Mouse (Mus musculus): Measurements from ENCODE around the gene Rpl27a. TPM values are rescaled to one million over a fixed set of nuclear protein-coding genes. Genes with fewer than 3 reads are reported as not detected.

The Rpl27a gene
- total RNA-seq, 2 experiments from 2014 or later, result 136 TPM

GRCm38 (mm10) chr7:109546726-109547125 lies 27.8 kb downstream of the Rpl27a start:
- DNase-seq (ENCODE audit: extremely low spot score in 1 of 2, low spot score in 2 of 2), result no peak
- intact Hi-C loops (cut with DNase I), result no loop called here

- intact Hi-C loops (cut with DNase I), result no loop called here
- no peak for DNase-seq (ENCODE audit: extremely low spot score in 1 of 2, low spot score in 2 of 2)
Measured at GRCm38 (mm10) chr7:109559536-109559935, 40.6 kb downstream of the Rpl27a start.

DNA sequence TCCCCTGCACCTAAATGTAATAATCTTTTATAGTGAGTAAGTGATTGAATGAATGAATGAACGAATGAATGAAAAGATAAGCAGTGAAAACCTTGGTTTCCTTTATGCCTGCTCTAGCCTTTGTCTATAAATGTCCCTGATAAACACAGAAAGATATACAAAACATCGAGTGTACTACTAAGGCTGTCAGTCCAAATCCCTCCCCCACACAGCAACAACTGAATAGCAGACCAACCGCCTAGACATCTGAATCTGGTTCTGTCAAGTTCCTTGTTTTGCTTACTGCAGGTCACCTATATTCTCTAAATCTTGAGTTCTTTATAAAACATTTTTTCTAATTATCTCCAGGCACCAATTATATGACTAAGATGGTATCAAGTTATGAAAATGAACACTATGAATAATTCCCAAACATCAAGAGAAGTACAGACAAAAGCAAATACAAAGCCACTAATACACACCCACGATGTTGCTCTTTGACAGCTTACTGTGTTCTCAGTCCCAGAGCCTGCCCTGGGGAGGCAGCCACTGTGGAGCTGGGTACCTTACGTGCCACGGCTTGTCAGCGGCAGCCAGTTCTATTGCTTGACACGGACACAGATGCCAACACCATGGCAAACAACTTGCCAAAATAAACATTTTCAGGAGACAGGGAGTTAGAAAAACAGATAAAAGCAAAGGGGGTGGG lies 42.7 kb downstream of the Rpl27a start:
- intact Hi-C loops (cut with DNase I), result no loop called here
- no peak for DNase-seq (ENCODE audit: extremely low spot score in 1 of 2, low spot score in 2 of 2)

GRCm38 (mm10) chr7:109562154-109562599 lies 43.2 kb downstream of the Rpl27a start:
- intact Hi-C loops (cut with DNase I), result no loop called here
- no peak for DNase-seq (ENCODE audit: extremely low spot score in 1 of 2, low spot score in 2 of 2)

GRCm38 (mm10) chr7:109562676-109563075 lies 43.7 kb downstream of the Rpl27a start:
- no peak for DNase-seq (ENCODE audit: extremely low spot score in 1 of 2, low spot score in 2 of 2)
- intact Hi-C loops (cut with DNase I), result no loop called here

DNA sequence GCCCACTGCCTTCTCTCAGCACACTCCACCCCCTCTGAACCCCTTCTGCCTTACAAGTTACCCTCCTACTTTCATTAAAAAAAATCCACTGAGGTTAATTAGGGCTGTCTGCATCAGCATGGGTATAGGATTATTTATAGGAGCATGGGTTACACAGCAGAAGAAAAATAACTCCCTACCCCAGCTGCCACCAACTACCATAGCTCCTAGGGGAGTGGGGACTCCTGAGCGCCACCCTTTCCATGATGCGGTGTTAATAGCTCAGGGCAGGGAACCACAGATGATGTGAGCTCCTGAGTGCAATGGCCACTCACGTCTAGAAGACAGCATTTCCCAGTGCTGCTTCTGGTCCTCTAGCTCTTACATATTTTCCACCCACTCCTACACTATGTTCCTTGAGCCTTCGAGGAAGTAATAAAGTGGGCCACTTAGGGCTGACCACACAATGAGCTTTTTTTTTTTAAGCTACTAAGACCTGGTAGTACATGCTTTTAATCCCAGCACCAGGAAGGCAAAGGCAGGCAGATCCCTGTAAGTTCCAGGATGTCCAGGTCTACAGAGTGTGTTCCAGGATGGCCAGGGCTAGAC lies 44.9 kb downstream of the Rpl27a start:
- no peak for DNase-seq (ENCODE audit: extremely low spot score in 1 of 2, low spot score in 2 of 2)
- intact Hi-C loops (cut with DNase I), result no loop called here

GRCm38 (mm10) chr7:109566327-109566726 lies 47.4 kb downstream of the Rpl27a start:
- intact Hi-C loops (cut with DNase I), result no loop called here
- no peak for DNase-seq (ENCODE audit: extremely low spot score in 1 of 2, low spot score in 2 of 2)

DNA sequence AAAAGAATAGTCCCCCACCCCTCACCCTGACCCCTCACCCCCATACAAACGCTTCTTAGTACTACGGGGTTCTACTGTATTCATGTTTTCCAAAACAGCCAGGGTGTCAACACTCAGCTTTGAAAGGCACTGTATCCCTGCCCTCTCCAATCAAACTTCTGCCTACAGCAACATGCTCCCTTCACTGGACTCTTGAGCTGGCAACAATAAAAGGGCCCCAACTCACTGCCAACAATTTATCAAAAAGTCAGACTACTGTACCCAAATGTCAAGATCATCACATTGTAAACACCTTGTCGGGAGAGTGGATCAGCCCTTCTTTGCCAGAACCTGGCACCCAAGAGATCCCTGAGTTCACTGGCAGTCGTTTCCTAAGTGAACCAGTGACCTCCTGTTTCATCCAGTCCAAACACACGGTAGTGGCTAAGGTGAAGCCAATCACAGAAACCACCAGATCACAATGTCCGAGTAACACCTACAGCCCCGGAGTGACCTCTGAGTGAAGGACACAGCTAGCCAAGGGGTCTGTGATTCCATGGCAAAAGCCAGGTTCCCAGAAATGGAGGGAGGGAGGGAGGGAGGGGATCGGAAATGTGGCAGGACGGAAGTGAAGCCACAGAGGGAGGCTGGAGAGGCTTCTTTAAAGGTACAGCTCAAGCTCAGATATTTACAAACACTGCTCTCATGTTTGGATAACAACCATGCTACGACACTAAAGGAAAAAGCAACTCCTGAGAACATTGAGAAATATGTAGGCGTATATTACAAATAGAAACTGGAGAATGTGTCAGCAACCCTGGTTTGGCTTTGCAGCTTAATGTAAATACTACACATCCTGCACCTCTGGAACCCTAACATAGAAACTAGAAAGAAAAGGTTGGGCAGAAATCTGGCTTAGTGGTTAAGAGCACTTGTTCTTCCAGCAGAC lies 48.2 kb downstream of the Rpl27a start:
- intact Hi-C loops (cut with DNase I), result no loop called here
- no peak for DNase-seq (ENCODE audit: extremely low spot score in 1 of 2, low spot score in 2 of 2)

DNA sequence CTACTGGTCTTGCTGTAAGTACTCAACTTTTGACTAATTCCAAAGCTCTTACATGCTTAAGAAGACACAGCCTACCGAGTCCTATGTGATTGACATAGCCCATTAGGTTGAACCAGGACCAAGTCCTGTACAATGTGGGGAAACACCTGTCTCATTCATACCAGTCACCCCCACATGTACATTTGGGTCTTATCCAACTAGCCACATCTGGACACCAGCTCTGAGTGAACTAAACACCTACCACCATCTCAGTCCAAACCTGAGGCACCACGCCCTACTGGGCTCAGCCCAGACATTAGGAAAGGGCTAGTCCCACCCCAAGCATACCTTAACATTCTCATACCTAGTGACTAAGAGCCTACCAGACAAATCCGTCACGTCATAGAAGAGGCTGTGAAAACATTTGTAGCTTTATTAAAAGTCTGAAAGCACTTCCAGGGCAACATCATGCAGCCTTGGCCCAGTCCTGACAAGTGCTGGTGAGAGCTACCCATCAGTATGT lies 49.5 kb downstream of the Rpl27a start:
- intact Hi-C loops (cut with DNase I), result no loop called here
- DNase-seq (ENCODE audit: extremely low spot score in 1 of 2, low spot score in 2 of 2), result no peak

Small RNAs within 50 kb of the gene (microRNA-seq; reads per million reads assigned to microRNA genes)
- gene Gm47284, result not detected

Other genes with a start within 250 kb of the Rpl27a start
- gene Stk33, start 80.1 kb upstream of the Rpl27a start, total RNA-seq (2021), result 1 to 10 TPM; 1.9 to 2.1 TPM
- 1 to 10 TPM; 8.3 to 8.5 TPM for gene Trim66, start 11.0 kb upstream of the Rpl27a start, total RNA-seq (2021)
- 10 to 100 TPM; 14.4 to 15.2 TPM for gene St5, start 184.5 kb downstream of the Rpl27a start, total RNA-seq (2021)
- 1 to 10 TPM; 7.5 to 7.6 TPM for gene Akip1, start 184.5 kb downstream of the Rpl27a start, total RNA-seq (2021)
- gene BC051019, start 204.7 kb downstream of the Rpl27a start, total RNA-seq (2021), result not detected
- not detected for gene Ascl3, start 212.6 kb downstream of the Rpl27a start, total RNA-seq (2021)
- 10 to 100 TPM; 67.3 to 71.1 TPM for gene Tmem9b, start 233.7 kb downstream of the Rpl27a start, total RNA-seq (2021)

Data from left cerebral cortex, postnatal 10 days (tissue).